Mouse (Mus musculus): ENCODE measurements around the gene Fetub. TPM values are rescaled to one million over a fixed set of nuclear protein-coding genes. Genes with fewer than 3 reads are reported as not detected.

The Fetub gene
- polyA plus RNA-seq, 1 experiment from 2014 or later = not detected

DNA sequence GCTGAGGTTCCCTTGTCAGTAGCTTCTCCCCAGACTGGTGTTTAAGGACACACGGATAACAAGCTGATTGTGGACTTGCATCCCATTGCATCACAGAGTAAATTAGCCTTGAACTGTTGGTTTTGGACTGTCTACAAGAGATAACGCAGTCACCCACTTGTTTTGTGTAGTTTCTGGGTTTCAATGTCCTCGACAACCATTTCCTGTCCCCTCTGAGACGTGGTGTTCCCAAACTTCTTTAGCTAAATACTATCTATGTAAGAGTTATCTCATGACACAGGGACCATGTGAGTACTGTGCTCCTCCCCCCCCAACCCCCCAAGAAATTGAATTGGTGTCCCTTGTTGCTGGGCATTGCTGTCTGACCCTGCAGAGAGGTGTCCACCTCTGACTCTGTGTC, 36.6 kb upstream of the Fetub start:
- H3K4me3 ChIP-seq (ENCODE audit: low read length) = no peak overlapping the region
- no peaks in the 10 kb centered on the region for H3K36me3 ChIP-seq (ENCODE audit: control insufficient read depth, insufficient read depth)
- H3K9ac ChIP-seq (ENCODE audit: low read length) = no peak overlapping the region
- H3K9me3 ChIP-seq (replicated peaks; ENCODE audit: control insufficient read depth, low read length) = no peaks in the 10 kb centered on the region
- no peak overlapping the region for H3K27ac ChIP-seq (ENCODE audit: low read length)
- ATAC-seq (replicated peaks; ENCODE audit: extremely low read depth, insufficient read depth, low FRiP score) = 0 out of 2 replicates have a peak, but pooled peaks have one; percentile 33
- H3K27me3 ChIP-seq (ENCODE audit: control insufficient read depth, insufficient read depth, low read length) = 0 out of 2 replicates have a peak, but pooled peaks cover 2% of the 10 kb centered on the region
- H3K4me2 ChIP-seq (ENCODE audit: low read depth, low read length) = no peak overlapping the region
- 43% methylated on average over 4 of the region's 4 CpGs for WGBS
- H3K4me1 ChIP-seq (ENCODE audit: control insufficient read depth, insufficient read depth, low read length) = no peaks in the 10 kb centered on the region

DNA sequence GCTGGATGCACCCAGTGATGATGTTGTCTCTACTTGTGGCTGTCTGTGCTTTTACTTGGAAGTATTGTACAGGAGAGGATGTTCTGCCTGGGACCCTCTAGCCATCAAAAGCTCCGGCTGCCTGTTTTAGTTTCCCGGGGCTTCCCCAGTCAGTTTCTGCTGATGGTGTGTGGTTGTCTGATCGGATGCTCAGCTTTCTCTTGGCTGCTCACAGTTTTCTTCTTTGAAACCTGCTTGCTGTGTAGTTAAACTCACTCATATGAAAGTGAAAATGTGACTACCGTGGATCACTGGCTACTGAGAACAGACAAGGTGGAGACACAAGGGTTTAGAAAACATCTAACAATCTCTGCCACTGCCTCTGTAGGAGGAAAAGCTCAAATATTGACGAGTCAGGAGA, 34.7 kb upstream of the Fetub start:
- Histone ChIP-seq H3K9me3 (replicated peaks; ENCODE audit: control insufficient read depth, low read length) (no peaks in the 10 kb centered on the region), H3K27me3 (ENCODE audit: control insufficient read depth, insufficient read depth, low read length) (0 out of 2 replicates have a peak, but pooled peaks cover 2% of the 10 kb centered on the region), H3K9ac (ENCODE audit: low read length) (no peak overlapping the region), H3K4me2 (ENCODE audit: low read depth, low read length) (no peak overlapping the region), H3K36me3 (ENCODE audit: control insufficient read depth, insufficient read depth) (no peaks in the 10 kb centered on the region), H3K4me3 (ENCODE audit: low read length) (no peak overlapping the region), H3K4me1 (ENCODE audit: control insufficient read depth, insufficient read depth, low read length) (no peaks in the 10 kb centered on the region), H3K27ac (ENCODE audit: low read length) (no peak overlapping the region)
- no peak for ATAC-seq (replicated peaks; ENCODE audit: extremely low read depth, insufficient read depth, low FRiP score)
- WGBS = 70% methylated on average over 5 of the region's 5 CpGs

DNA sequence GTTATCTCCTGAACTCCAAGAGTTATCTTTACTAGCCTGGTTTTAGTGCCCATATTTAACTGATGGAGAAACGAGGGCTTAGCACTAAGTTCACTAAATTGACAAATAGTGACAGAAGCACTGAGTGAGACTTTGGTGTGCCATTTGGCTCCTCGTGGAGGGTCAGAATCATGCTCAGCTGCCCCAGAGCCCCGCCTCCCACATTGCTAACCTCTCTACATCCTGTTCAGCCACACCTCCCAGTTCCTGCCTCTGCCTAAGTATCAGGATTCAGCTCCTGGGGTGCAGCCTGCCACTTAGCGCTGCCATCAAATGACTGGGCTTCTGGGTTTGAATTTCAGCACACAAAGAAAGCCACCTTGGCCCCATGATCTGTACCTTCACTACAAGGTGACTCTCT, 32.8 kb upstream of the Fetub start:
- no peak for ATAC-seq (replicated peaks; ENCODE audit: extremely low read depth, insufficient read depth, low FRiP score)
- no peak overlapping the region for H3K9ac ChIP-seq (ENCODE audit: low read length)
- WGBS = 30% methylated on average over 4 of the region's 4 CpGs
- H3K9me3 ChIP-seq (replicated peaks; ENCODE audit: control insufficient read depth, low read length) = no peaks in the 10 kb centered on the region
- no peaks in the 10 kb centered on the region for H3K27me3 ChIP-seq (ENCODE audit: control insufficient read depth, insufficient read depth, low read length)
- no peak overlapping the region for H3K4me2 ChIP-seq (ENCODE audit: low read depth, low read length)
- no peak overlapping the region for H3K4me3 ChIP-seq (ENCODE audit: low read length)
- no peak overlapping the region for H3K27ac ChIP-seq (ENCODE audit: low read length)
- no peaks in the 10 kb centered on the region for H3K36me3 ChIP-seq (ENCODE audit: control insufficient read depth, insufficient read depth)
- H3K4me1 ChIP-seq (ENCODE audit: control insufficient read depth, insufficient read depth, low read length) = no peaks in the 10 kb centered on the region

DNA sequence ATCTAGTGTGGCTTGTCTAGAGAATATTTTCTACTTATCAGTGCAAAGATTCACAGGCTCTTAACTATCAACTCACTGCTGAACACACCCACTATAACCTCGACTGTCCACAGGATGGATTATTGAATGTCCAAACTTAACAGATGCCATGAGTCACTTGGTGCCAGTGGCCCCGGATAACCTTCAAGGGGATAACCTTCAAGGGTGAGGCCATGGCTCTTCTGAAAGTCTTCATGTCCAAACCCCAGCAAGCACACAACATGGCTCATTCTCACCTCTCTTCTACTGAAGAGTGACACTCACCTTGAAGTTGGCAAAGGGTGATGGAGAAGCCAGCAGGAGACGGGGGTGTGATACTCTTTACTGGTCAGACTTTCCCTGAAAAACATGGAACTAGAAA, 31.4 kb upstream of the Fetub start:
- Histone ChIP-seq H3K9ac (ENCODE audit: low read length) (no peak overlapping the region), H3K27me3 (ENCODE audit: control insufficient read depth, insufficient read depth, low read length) (no peaks in the 10 kb centered on the region), H3K36me3 (ENCODE audit: control insufficient read depth, insufficient read depth) (no peaks in the 10 kb centered on the region), H3K4me2 (ENCODE audit: low read depth, low read length) (no peak overlapping the region), H3K4me3 (ENCODE audit: low read length) (no peak overlapping the region), H3K4me1 (ENCODE audit: control insufficient read depth, insufficient read depth, low read length) (no peaks in the 10 kb centered on the region), H3K9me3 (replicated peaks; ENCODE audit: control insufficient read depth, low read length) (no peaks in the 10 kb centered on the region), H3K27ac (ENCODE audit: low read length) (no peak overlapping the region)
- 64% methylated on average over 3 of the region's 3 CpGs for WGBS
- no peak for ATAC-seq (replicated peaks; ENCODE audit: extremely low read depth, insufficient read depth, low FRiP score)

DNA sequence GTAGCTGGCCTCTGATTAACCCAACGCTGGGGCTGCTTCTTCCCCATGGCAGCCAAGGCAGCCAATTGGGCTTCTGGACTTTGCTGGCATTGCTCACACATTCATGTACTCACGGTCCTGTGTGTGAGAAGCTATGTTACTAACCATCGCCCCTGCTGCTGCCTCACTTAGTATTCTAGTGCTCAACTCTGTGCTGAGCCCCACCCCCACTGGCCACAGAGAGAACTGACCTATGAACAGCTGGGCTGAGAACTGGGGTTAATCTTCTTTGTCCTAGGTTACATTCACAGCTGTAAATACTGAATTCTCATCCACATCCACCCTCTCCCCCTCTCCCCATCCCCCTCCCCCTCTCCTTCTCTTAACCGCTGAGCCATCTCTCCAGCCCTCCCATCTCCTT, 29.3 kb upstream of the Fetub start:
- Histone ChIP-seq H3K27me3 (ENCODE audit: control insufficient read depth, insufficient read depth, low read length) (no peaks in the 10 kb centered on the region), H3K4me2 (ENCODE audit: low read depth, low read length) (no peak overlapping the region), H3K27ac (ENCODE audit: low read length) (no peak overlapping the region), H3K4me3 (ENCODE audit: low read length) (no peak overlapping the region), H3K9me3 (replicated peaks; ENCODE audit: control insufficient read depth, low read length) (no peaks in the 10 kb centered on the region), H3K4me1 (ENCODE audit: control insufficient read depth, insufficient read depth, low read length) (no peaks in the 10 kb centered on the region), H3K9ac (ENCODE audit: low read length) (no peak overlapping the region), H3K36me3 (ENCODE audit: control insufficient read depth, insufficient read depth) (no peaks in the 10 kb centered on the region)
- no peak for ATAC-seq (replicated peaks; ENCODE audit: extremely low read depth, insufficient read depth, low FRiP score)
- 69% methylated on average over 4 of the region's 4 CpGs for WGBS

DNA sequence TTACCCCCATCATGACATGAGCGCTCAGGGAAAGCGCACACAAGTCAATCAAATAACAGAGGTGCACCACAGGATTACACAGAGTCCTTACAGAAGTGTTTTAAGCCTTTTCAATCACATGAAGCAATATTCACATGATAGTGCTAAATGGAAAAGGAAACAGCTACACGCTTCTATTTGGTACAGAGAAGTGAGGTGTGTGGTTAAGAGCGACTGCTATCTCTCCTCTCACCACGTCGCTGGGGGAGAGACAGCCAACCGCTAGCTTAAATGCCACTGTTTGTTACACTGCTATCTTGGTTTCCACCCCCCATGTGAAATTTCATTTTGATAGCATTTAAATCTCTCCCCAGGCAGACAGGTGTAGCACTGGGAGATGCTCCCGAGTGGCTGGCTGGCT, 28.4 kb upstream of the Fetub start:
- no peaks in the 10 kb centered on the region for H3K4me1 ChIP-seq (ENCODE audit: control insufficient read depth, insufficient read depth, low read length)
- H3K27ac ChIP-seq (ENCODE audit: low read length) = no peak overlapping the region
- H3K9me3 ChIP-seq (replicated peaks; ENCODE audit: control insufficient read depth, low read length) = no peaks in the 10 kb centered on the region
- no peak overlapping the region for H3K4me2 ChIP-seq (ENCODE audit: low read depth, low read length)
- 68% methylated on average over 8 of the region's 8 CpGs for WGBS
- H3K36me3 ChIP-seq (ENCODE audit: control insufficient read depth, insufficient read depth) = no peaks in the 10 kb centered on the region
- H3K4me3 ChIP-seq (ENCODE audit: low read length) = no peak overlapping the region
- no peaks in the 10 kb centered on the region for H3K27me3 ChIP-seq (ENCODE audit: control insufficient read depth, insufficient read depth, low read length)
- H3K9ac ChIP-seq (ENCODE audit: low read length) = no peak overlapping the region
- no peak for ATAC-seq (replicated peaks; ENCODE audit: extremely low read depth, insufficient read depth, low FRiP score)

DNA sequence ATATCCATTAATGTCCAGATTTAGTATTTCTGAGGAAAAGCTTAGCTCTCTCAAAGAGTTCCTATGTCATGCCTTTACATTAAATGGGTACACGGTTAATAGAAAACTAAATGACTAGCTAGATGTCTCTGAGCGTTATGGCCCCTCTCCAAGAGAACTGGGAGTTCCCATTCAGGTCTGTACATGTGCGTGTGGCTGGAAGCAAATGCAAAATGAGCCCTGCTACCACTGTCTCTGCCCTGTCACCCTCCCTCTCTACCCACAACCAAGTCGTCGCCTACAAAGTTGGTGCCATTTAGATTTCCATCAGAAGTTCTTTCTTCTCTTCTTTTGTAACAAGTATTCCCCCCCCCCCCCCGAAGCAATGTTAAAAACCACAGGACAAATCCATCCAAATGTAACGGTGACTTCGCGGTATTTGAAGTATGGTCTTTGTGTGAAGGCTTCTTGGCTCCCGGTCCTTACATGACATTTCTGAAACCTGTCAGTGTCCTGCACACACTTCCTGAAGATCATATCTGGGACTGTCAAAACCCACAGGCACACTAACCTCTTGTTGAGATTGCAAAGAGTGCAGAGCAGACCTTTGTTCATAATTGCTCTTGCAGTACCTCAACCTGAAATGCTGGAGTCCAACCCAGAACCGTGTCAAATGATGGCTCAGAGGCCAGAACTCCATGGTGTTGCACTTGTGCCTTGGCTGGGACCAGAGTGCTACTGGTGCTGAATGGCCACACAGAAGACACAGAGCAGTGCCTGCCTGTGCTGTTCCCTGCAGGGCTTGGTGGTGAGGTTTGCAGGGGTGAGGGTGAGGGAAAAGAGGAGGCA, 27.2 kb upstream of the Fetub start, which contains the start of gene Ahsg:
Gene Ahsg (plus strand): TSS at position 595 of the 828 bp plus-strand sequence.
- H3K36me3 ChIP-seq (ENCODE audit: control insufficient read depth, insufficient read depth) = no peaks in the 10 kb centered on the region
- no peak within 1 kb of the TSS for H3K9ac ChIP-seq (ENCODE audit: low read length)
- WGBS = 72% methylated on average over 11 of the region's 11 CpGs
- no peak within 1 kb of the TSS for H3K4me3 ChIP-seq (ENCODE audit: low read length)
- no peaks in the 10 kb centered on the region for H3K9me3 ChIP-seq (replicated peaks; ENCODE audit: control insufficient read depth, low read length)
- no peak within 1 kb of the TSS for H3K4me2 ChIP-seq (ENCODE audit: low read depth, low read length)
- H3K27me3 ChIP-seq (ENCODE audit: control insufficient read depth, insufficient read depth, low read length) = no peaks in the 10 kb centered on the region
- H3K27ac ChIP-seq (ENCODE audit: low read length) = no peak within 1 kb of the TSS
- no peaks in the 10 kb centered on the region for H3K4me1 ChIP-seq (ENCODE audit: control insufficient read depth, insufficient read depth, low read length)
- no peak for ATAC-seq (replicated peaks; ENCODE audit: extremely low read depth, insufficient read depth, low FRiP score)

DNA sequence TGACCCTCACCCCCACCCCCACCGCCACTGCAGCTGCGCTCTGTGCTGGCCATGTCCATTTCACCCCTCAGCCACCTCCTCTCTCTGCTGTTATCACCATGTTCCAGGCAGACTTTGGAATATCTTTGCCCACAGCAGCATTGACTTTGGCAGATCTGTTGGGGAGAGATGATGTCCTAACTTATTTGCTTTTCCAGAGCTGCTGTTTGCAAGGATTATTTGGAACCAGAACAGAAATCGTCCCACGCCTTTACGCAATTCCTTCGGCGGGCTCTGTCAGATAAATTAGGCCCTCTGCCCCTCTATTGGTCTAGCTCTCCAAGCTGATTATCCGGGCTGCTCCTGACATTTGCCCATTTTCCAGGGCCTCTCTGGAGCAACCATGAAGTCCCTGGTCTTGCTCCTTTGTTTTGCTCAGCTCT, 26.4 kb upstream of the Fetub start:
- Histone ChIP-seq H3K27me3 (ENCODE audit: control insufficient read depth, insufficient read depth, low read length) (no peaks in the 10 kb centered on the region), H3K4me2 (ENCODE audit: low read depth, low read length) (no peak overlapping the region), H3K36me3 (ENCODE audit: control insufficient read depth, insufficient read depth) (no peaks in the 10 kb centered on the region), H3K4me3 (ENCODE audit: low read length) (no peak overlapping the region), H3K9me3 (replicated peaks; ENCODE audit: control insufficient read depth, low read length) (no peaks in the 10 kb centered on the region), H3K9ac (ENCODE audit: low read length) (no peak overlapping the region), H3K27ac (ENCODE audit: low read length) (no peak overlapping the region), H3K4me1 (ENCODE audit: control insufficient read depth, insufficient read depth, low read length) (no peaks in the 10 kb centered on the region)
- WGBS = 72% methylated on average over 8 of the region's 8 CpGs
- ATAC-seq (replicated peaks; ENCODE audit: extremely low read depth, insufficient read depth, low FRiP score) = 0 out of 2 replicates have a peak, but pooled peaks have one; percentile 32

DNA sequence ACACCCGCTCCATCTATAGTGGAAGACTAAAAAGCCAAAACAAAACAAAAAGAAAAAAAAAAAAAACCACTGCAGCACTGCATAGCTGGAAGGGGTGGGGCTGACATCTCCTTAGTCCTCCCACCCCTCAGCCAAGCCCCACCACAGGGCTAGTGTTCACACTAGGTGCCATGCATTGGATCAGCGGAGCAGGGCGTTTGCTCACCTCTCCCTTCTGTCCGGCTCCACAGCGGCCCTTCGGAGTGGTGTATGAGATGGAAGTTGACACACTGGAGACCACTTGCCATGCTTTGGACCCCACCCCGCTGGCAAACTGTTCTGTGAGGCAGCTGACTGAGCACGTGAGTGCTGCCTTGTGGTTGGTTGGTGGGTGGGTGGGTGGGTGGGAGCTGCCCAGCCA, 24.0 kb upstream of the Fetub start:
- Histone ChIP-seq H3K27ac (ENCODE audit: low read length) (no peak overlapping the region), H3K9ac (ENCODE audit: low read length) (no peak overlapping the region), H3K4me1 (ENCODE audit: control insufficient read depth, insufficient read depth, low read length) (no peaks in the 10 kb centered on the region), H3K4me2 (ENCODE audit: low read depth, low read length) (no peak overlapping the region), H3K4me3 (ENCODE audit: low read length) (no peak overlapping the region), H3K9me3 (replicated peaks; ENCODE audit: control insufficient read depth, low read length) (no peaks in the 10 kb centered on the region), H3K27me3 (ENCODE audit: control insufficient read depth, insufficient read depth, low read length) (no peaks in the 10 kb centered on the region), H3K36me3 (ENCODE audit: control insufficient read depth, insufficient read depth) (no peaks in the 10 kb centered on the region)
- WGBS = 69% methylated on average over 8 of the region's 8 CpGs
- no peak for ATAC-seq (replicated peaks; ENCODE audit: extremely low read depth, insufficient read depth, low FRiP score)
